Mouse (Mus musculus) spleen, adult 18-20 months (tissue): Measurements from ENCODE around the gene Fam222a.

Source experiments
- DNase-seq, 2 experiments: peaks; one replicate each; pipeline ENCODE4 v3.0.0; 2022; ENCODE audit warnings: mixed read lengths in 2 of 2

Fam222a gene

GRCm38 (mm10) chr5:114614863-114615262, 47.0 kb downstream of the Fam222a start:
- DNase-seq, result no peak

- no peak for DNase-seq
These were observed 48.7 kb downstream of the Fam222a start for GRCm38 (mm10) chr5:114616336-114617061.

GRCm38 (mm10) chr5:114617809-114618208, 50.0 kb downstream of the Fam222a start:
- no peak for DNase-seq

- DNase-seq, result peak; percentile 46 to 73
These were observed 51.0 kb downstream of the Fam222a start for GRCm38 (mm10) chr5:114618851-114619250.

- DNase-seq, result no peak
These were observed 52.5 kb downstream of the Fam222a start for GRCm38 (mm10) chr5:114620305-114620704.

- peak; percentile 32 to 70 for DNase-seq
These were observed 57.8 kb downstream of the Fam222a start for GRCm38 (mm10) chr5:114625590-114625989.

GRCm38 (mm10) chr5:114631336-114631735, 63.5 kb downstream of the Fam222a start:
- peak in 1 of 2 experiments; percentile 48 for DNase-seq

GRCm38 (mm10) chr5:114636091-114636490, 68.3 kb downstream of the Fam222a start:
- no peak for DNase-seq

- DNase-seq, result peak; percentile 71 to 86
These were observed 71.2 kb downstream of the Fam222a start for GRCm38 (mm10) chr5:114638769-114639644.

GRCm38 (mm10) chr5:114639645-114639957, 71.8 kb downstream of the Fam222a start:
- no peak for DNase-seq

- no peak for DNase-seq
These were observed 73.0 kb downstream of the Fam222a start for GRCm38 (mm10) chr5:114640809-114641208.

GRCm38 (mm10) chr5:114644918-114645317, 77.1 kb downstream of the Fam222a start:
- no peak for DNase-seq

- no peak for DNase-seq
These were observed 78.1 kb downstream of the Fam222a start for GRCm38 (mm10) chr5:114645916-114646315.

GRCm38 (mm10) chr5:114647211-114647974, 79.6 kb downstream of the Fam222a start:
- no peak for DNase-seq

GRCm38 (mm10) chr5:114648728-114649311, 81.0 kb downstream of the Fam222a start:
- DNase-seq, result no peak

GRCm38 (mm10) chr5:114651002-114651401, 83.2 kb downstream of the Fam222a start:
- DNase-seq, result no peak

GRCm38 (mm10) chr5:114651449-114651848, 83.6 kb downstream of the Fam222a start:
- no peak for DNase-seq

- no peak for DNase-seq
These were observed 86.0 kb downstream of the Fam222a start for GRCm38 (mm10) chr5:114653656-114654437.

- DNase-seq, result no peak
These were observed 87.9 kb downstream of the Fam222a start for GRCm38 (mm10) chr5:114655721-114656120.

GRCm38 (mm10) chr5:114656305-114656704, 88.5 kb downstream of the Fam222a start:
- no peak for DNase-seq

GRCm38 (mm10) chr5:114657426-114657825, 89.6 kb downstream of the Fam222a start:
- DNase-seq, result no peak

GRCm38 (mm10) chr5:114658255-114658654, 90.4 kb downstream of the Fam222a start, which contains the start of gene Trpv4:
Trpv4 (minus strand) TSS chr5:114658421.
- DNase-seq, result no peak
